Mouse (Mus musculus): Measurements from ENCODE around the gene Ino80b. TPM values are rescaled to one million over a fixed set of nuclear protein-coding genes. Genes with fewer than 3 reads are reported as not detected.

Gene Ino80b
- total RNA-seq, 2 experiments from 2014 or later: 4.8 to 14.0 TPM

GRCm38 (mm10) chr6:83086121-83087035 lies 38.9 kb downstream of the Ino80b start, which contains the start of gene Lbx2:
Lbx2 (plus strand) TSS chr6:83086367.
- DNase-seq: no peak

DNA sequence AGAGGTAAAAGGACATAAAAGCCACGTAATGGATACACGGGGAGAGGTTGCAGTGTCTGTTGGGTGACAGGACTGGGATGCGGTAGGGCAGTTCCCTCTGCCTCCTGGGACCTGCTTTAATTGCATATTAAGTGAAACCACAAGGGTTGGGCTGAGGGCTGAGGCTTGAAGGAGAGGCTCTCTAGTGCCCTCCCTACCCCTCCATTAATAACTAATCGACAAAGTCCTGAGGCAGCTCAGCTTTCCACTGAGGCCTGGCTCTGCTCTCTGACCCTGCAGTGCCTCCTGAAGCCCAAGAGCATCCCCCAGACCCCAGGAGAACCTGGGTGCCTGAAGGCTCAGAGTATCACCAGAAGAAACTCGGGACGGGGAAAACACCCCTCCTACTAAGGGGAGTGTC lies 40.8 kb downstream of the Ino80b start:
- no peak for DNase-seq

GRCm38 (mm10) chr6:83083497-83083896 lies 41.7 kb downstream of the Ino80b start:
- DNase-seq: no peak

DNA sequence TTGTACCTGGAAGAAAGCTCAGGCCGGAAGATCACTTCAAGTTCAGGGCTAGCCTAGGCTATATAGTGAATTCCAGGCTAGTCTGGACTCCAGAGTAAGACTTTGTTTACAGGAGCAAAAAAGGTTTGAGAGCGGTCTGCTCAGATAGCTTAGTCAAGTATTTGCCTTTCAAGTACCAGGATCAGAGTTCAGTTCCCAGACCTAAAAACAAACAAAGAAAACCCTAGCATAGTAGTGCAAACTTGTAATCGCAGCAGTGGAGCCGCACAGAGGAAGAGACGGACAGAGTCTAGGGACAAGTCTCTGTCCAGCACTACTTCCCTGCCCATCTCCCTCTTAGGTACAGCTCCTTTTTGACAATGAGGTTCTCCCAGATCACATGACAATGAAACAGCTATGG lies 45.0 kb downstream of the Ino80b start:
- DNase-seq: no peak

- peak; percentile 97 for DNase-seq
Observed at GRCm38 (mm10) chr6:83078324-83078858, 46.8 kb downstream of the Ino80b start.

- DNase-seq: no peak
Observed at GRCm38 (mm10) chr6:83077630-83078323, 47.5 kb downstream of the Ino80b start, which contains the start of gene Pcgf1. Pcgf1 (plus strand) TSS chr6:83077869.

DNA sequence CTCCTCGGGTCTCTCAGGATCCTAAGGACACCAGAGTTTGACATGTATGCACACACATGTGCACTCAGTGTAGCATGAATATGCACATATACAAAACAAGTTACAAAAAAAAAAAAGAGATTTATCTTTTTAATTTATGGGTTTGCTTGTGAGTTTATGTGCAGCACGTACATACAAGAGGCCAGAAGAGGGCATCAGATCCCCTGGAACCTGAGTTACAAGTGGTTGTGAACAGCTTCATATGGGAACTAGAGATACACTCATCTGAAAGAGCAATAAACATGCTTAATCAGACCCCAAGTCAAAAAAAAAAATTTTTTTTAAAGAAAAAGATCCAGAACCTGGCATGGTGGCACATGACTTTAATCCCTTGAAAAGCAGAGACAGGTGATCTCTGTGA lies 50.3 kb downstream of the Ino80b start:
- DNase-seq: no peak

Small RNA genes within 50 kb of the gene (microRNA-seq; reads per million reads assigned to microRNA genes)
- gene Mir3470a (ENCODE audit: borderline replicate concordance in 2 of 2): 0 reads per million in 2 experiments

Other genes with a start within 250 kb of the Ino80b start
- gene Sema4f, start 185.7 kb downstream of the Ino80b start, total RNA-seq (2021): under 1 TPM; 0.13 to 0.51 TPM
- not detected for gene M1ap, start 178.5 kb downstream of the Ino80b start, total RNA-seq (2021)
- 1 to 10 TPM; 1.9 to 2.6 TPM for gene Dok1, start 92.0 kb downstream of the Ino80b start, total RNA-seq (2021)
- 1 to 10 TPM; 4.2 to 5.3 TPM for gene Loxl3, start 91.3 kb downstream of the Ino80b start, total RNA-seq (2021)
- gene Aup1, start 70.9 kb downstream of the Ino80b start, total RNA-seq (2021): 10 to 100 TPM; 71.8 to 82.5 TPM
- 10 to 100 TPM; 16.5 to 18.4 TPM for gene Htra2, start 70.2 kb downstream of the Ino80b start, total RNA-seq (2021)
- gene Dqx1, start 67.6 kb downstream of the Ino80b start, total RNA-seq (2021): under 1 TPM; 0.26 to 0.51 TPM
- not detected for gene Tlx2, start 55.1 kb downstream of the Ino80b start, total RNA-seq (2021)
- 1 to 10 TPM; 6.7 to 7.1 TPM for gene Pcgf1, start 47.6 kb downstream of the Ino80b start, total RNA-seq (2021)
- gene Lbx2, start 39.1 kb downstream of the Ino80b start, total RNA-seq (2021): not detected
- 1 to 10 TPM in 1 of 2 experiments, under 1 TPM in 1; 0.54 to 1.7 TPM for gene Ccdc142, start 23.8 kb downstream of the Ino80b start, total RNA-seq (2021)
- gene Gm42688, start 23.8 kb downstream of the Ino80b start, total RNA-seq (2021): 1 to 10 TPM; 1.0 TPM
- gene Mrpl53, start 16.4 kb downstream of the Ino80b start, total RNA-seq (2021): 100 to 1,000 TPM; 109 to 113 TPM
- 1 to 10 TPM; 6.5 to 8.1 TPM for gene Mogs, start 9.9 kb downstream of the Ino80b start, total RNA-seq (2021)
- gene Wbp1, start 3.9 kb downstream of the Ino80b start, total RNA-seq (2021): 10 to 100 TPM; 37.8 to 38.2 TPM
- 10 to 100 TPM in 1 of 2 experiments, 1 to 10 TPM in 1; 7.9 to 14.4 TPM for gene Rtkn, start 10.0 kb upstream of the Ino80b start, total RNA-seq (2021)
- 1 to 10 TPM; 1.2 to 1.4 TPM for gene Wdr54, start 31.0 kb upstream of the Ino80b start, total RNA-seq (2021)
- not detected for gene 1700003E16Rik, start 31.0 kb upstream of the Ino80b start, total RNA-seq (2021)
- gene Dctn1, start 40.5 kb upstream of the Ino80b start, total RNA-seq (2021): 100 to 1,000 TPM; 118 to 126 TPM
- not detected for gene Slc4a5, start 94.4 kb upstream of the Ino80b start, total RNA-seq (2021)
- gene Mthfd2, start 200.5 kb upstream of the Ino80b start, total RNA-seq (2021): 1 to 10 TPM; 4.4 to 4.8 TPM
- gene Mob1a, start 200.6 kb upstream of the Ino80b start, total RNA-seq (2021): 10 to 100 TPM; 11.3 to 11.5 TPM
- gene Bola3, start 223.7 kb upstream of the Ino80b start, total RNA-seq (2021): 100 to 1,000 TPM; 236 to 237 TPM